Mouse (Mus musculus): ENCODE measurements around the gene Krt80.

GRCm38 (mm10) chr15:101396466-101396865 is 26.5 kb upstream of the Krt80 start:
- TF ChIP-seq POLR2A (IDR thresholded peaks at IDR 0.05; ENCODE audit: low read depth, low read length) = no peak
- no peak for TF ChIP-seq CTCF (conservative IDR thresholded peaks at IDR 0.05; ENCODE audit: insufficient read depth, insufficient read length, low read depth, low read length)

Measured in kidney, adult 2 months (tissue).